9 mouse cellular contexts compared by ENCODE assay signal in genomic region chr9:67565801-67566258, GRCm38 (mm10). TPM values are rescaled to one million over a fixed set of nuclear protein-coding genes. Genes with fewer than 3 reads are reported as not detected.
A peak's percentile ranks its signal among the peaks of the same experiment; 100 is the strongest.
DNase-seq lines count a peak whose midpoint lies in the region; ATAC-seq lines count a peak whose summit lies in the region.
"Had no signal": no experiment of that assay in that cellular context is flagged by ENCODE, and none has a peak within 500 bp of the region (broad histone marks: within the 10 kb centered on the region; RNA-seq: fewer than 3 reads in every experiment).

No protein-coding gene starts in this region.

- no peak overlapping the region for H3K9ac ChIP-seq in liver, embryonic 11.5 days (ENCODE audit: low read depth, low read length)

- DNase-seq in 3134 (ENCODE audit: extremely low read depth, insufficient read length, low spot score) (peak; percentile 82), MN1 (ENCODE audit: low spot score) (peak; percentile 90)
- DNase-seq in gastrocnemius, postnatal 14 days, result peak; percentile 70
- DNase-seq in heart, postnatal 4 days, result peak; percentile 75
- no peak for DNase-seq in left cerebral cortex, adult 9 months (ENCODE audit: low spot score in 2 of 2)
- no peak for DNase-seq in cerebellum, adult 18-20 months
- DNase-seq in cerebellum, postnatal 25 days, result no peak
- DNase-seq in liver, embryonic 11.5 days (ENCODE audit: low spot score), result no peak
- DNase-seq: thymus, postnatal 4 days had no signal

- no peaks in the 10 kb centered on the region for H3K4me1 ChIP-seq in liver, embryonic 11.5 days (replicated peaks; ENCODE audit: control insufficient read depth, insufficient read depth, low read length)

- no peak for ATAC-seq in liver, embryonic 11.5 days (replicated peaks; ENCODE audit: low FRiP score)

- no peaks in the 10 kb centered on the region for H3K36me3 ChIP-seq in liver, embryonic 11.5 days (ENCODE audit: control insufficient read depth, insufficient read depth, low read length)

- 82% methylated on average over 6 of the region's 6 CpGs for WGBS in liver, embryonic 11.5 days

- intact Hi-C loops in gastrocnemius, postnatal 14 days (cut with DNase I; ENCODE audit: low total_unique reads), result no loop called here

- H3K27me3 ChIP-seq in liver, embryonic 11.5 days (replicated peaks; ENCODE audit: control insufficient read depth, insufficient read depth, low read length), result no peaks in the 10 kb centered on the region

- H3K4me2 ChIP-seq in liver, embryonic 11.5 days, result no peak overlapping the region

- no peak overlapping the region for H3K4me3 ChIP-seq in liver, embryonic 11.5 days (ENCODE audit: low read depth, low read length)

- no peaks in the 10 kb centered on the region for H3K9me3 ChIP-seq in liver, embryonic 11.5 days (ENCODE audit: control insufficient read depth, low read length)

- no peak overlapping the region for H3K27ac ChIP-seq in liver, embryonic 11.5 days (ENCODE audit: low read depth, low read length)

RNA-seq across cellular contexts. Expression of gene Tln2, which starts 6.3 kb away (rescaled TPM):
- 100 to 1,000 TPM; 101 to 103 TPM for total RNA-seq in gastrocnemius, postnatal 14 days (2021)
- 100 to 1,000 TPM; 111 to 116 TPM for total RNA-seq in heart, postnatal 4 days (2021)
- polyA plus RNA-seq in liver, embryonic 11.5 days (2014; fragmentation: Nextera tagmentation; extraction: Ambion mirVana), result 10.2 and 12.7 TPM in 2 replicates

Comparison
In these comparisons a context has a peak if more than half of its experiments do, and no peak if none do; other contexts are left out.
1. DNase-seq: peak in 3134 (single experiment), MN1 (single experiment), gastrocnemius, postnatal 14 days (single experiment) and heart, postnatal 4 days (single experiment); none in left cerebral cortex, adult 9 months (0 of 2), cerebellum, adult 18-20 months (0 of 2), cerebellum, postnatal 25 days (0 of 2) and liver, embryonic 11.5 days (single experiment).